Mouse (Mus musculus) regulatory T cell (primary cell): ENCODE results near the gene Rps19.
"Not testable (repeated sequence)": the region's sequence is repeated elsewhere in the genome, so short reads cannot be mapped to it uniquely, and the experiment has no call there.

Experiments used
- in situ Hi-C: fragments of 300-600 bp; cut with MboI, MseI; formaldehyde crosslinking; loops from one replicate; pipeline ENCODE4 v1.15.1; 2025; ENCODE audit warnings: high pct_unique_total_duplicates

The Rps19 gene

GRCm38 (mm10) chr7:24883896-24884692 lies at the start of gene Rps19:
Gene Rps19, plus strand, starts transcription at chr7:24884371.
- in situ Hi-C loops: no loop called here

GRCm38 (mm10) chr7:24838732-24839409 lies 45.3 kb upstream of the Rps19 start:
- in situ Hi-C loops: loop anchor here (5.0 kb wide), 1 partner anchor 738 kb away; no protein-coding TSS in a partner anchor

GRCm38 (mm10) chr7:24839410-24839808 lies 44.8 kb upstream of the Rps19 start:
- in situ Hi-C loops: loop anchor here (5.0 kb wide), 1 partner anchor 738 kb away; no protein-coding TSS in a partner anchor

GRCm38 (mm10) chr7:24840331-24840730 lies 43.8 kb upstream of the Rps19 start:
- in situ Hi-C loops: no loop called here

GRCm38 (mm10) chr7:24841009-24841408 lies 43.2 kb upstream of the Rps19 start:
- in situ Hi-C loops: no loop called here

- in situ Hi-C loops: no loop called here
Observed at GRCm38 (mm10) chr7:24844144-24844543, 40.0 kb upstream of the Rps19 start.

GRCm38 (mm10) chr7:24845181-24845580 lies 39.0 kb upstream of the Rps19 start:
- in situ Hi-C loops: no loop called here

- in situ Hi-C loops: no loop called here
Observed at GRCm38 (mm10) chr7:24845713-24846112, 38.5 kb upstream of the Rps19 start.

- in situ Hi-C loops: not testable (repeated sequence)
Observed at GRCm38 (mm10) chr7:24846576-24846975, 37.6 kb upstream of the Rps19 start.

- in situ Hi-C loops: no loop called here
Observed at GRCm38 (mm10) chr7:24850162-24850561, 34.0 kb upstream of the Rps19 start.

GRCm38 (mm10) chr7:24850899-24851303 lies 33.3 kb upstream of the Rps19 start:
- in situ Hi-C loops: no loop called here

GRCm38 (mm10) chr7:24851596-24852325 lies 32.4 kb upstream of the Rps19 start:
- in situ Hi-C loops: no loop called here

- in situ Hi-C loops: no loop called here
Observed at GRCm38 (mm10) chr7:24852557-24853232, 31.5 kb upstream of the Rps19 start.

- in situ Hi-C loops: no loop called here
Observed at GRCm38 (mm10) chr7:24853233-24853563, 31.0 kb upstream of the Rps19 start.

GRCm38 (mm10) chr7:24853695-24854094 lies 30.5 kb upstream of the Rps19 start:
- in situ Hi-C loops: no loop called here

GRCm38 (mm10) chr7:24856460-24857120 lies 27.6 kb upstream of the Rps19 start:
- in situ Hi-C loops: no loop called here

GRCm38 (mm10) chr7:24859234-24859633 lies 24.9 kb upstream of the Rps19 start:
- in situ Hi-C loops: no loop called here

- in situ Hi-C loops: no loop called here
Observed at GRCm38 (mm10) chr7:24861913-24862312, 22.3 kb upstream of the Rps19 start, which contains the start of gene Gm9844. Gene Gm9844, plus strand, starts transcription at chr7:24862213.

GRCm38 (mm10) chr7:24862853-24863252 lies 21.3 kb upstream of the Rps19 start:
- in situ Hi-C loops: no loop called here

- in situ Hi-C loops: no loop called here
Observed at GRCm38 (mm10) chr7:24864156-24864555, 20.0 kb upstream of the Rps19 start.

GRCm38 (mm10) chr7:24869080-24869479 lies 15.1 kb upstream of the Rps19 start:
- in situ Hi-C loops: no loop called here
